Mouse (Mus musculus): Measurements from ENCODE around the gene Gsg1l. TPM values are rescaled to one million over a fixed set of nuclear protein-coding genes. Genes with fewer than 3 reads are reported as not detected.

Gsg1l gene
- polyA plus RNA-seq, 1 experiment from 2014 or later = 7.7 TPM

- H3K9me3 ChIP-seq (replicated peaks) = no peaks in the 10 kb centered on the region
- peak overlapping the region; percentile 89 for H3K4me2 ChIP-seq
- H3K27me3 ChIP-seq = peaks cover 58% of the 10 kb centered on the region
- 1% methylated on average over 72 of the region's 80 CpGs for WGBS
- peaks cover 44% of the 10 kb centered on the region for H3K4me1 ChIP-seq (replicated peaks)
- no peaks in the 10 kb centered on the region for H3K36me3 ChIP-seq
- ATAC-seq (replicated peaks; ENCODE audit: insufficient number of reproducible peaks, insufficient read depth, low FRiP score, low read depth) = peak; percentile 18
- H3K27ac ChIP-seq = peak overlapping the region; percentile 18; the same call in 1 of the 2 replicates
- peak overlapping the region; percentile 60 for H3K4me3 ChIP-seq
- H3K9ac ChIP-seq = peak overlapping the region; percentile 62
These were observed 405 bp downstream of the Gsg1l start for GRCm38 (mm10) chr7:126081727-126082285.

- Histone ChIP-seq H3K36me3 (no peaks in the 10 kb centered on the region), H3K4me1 (replicated peaks) (peaks cover 37% of the 10 kb centered on the region), H3K9me3 (replicated peaks) (no peaks in the 10 kb centered on the region), H3K9ac (peak overlapping the region; percentile 62), H3K27ac (no peak overlapping the region), H3K27me3 (peaks cover 58% of the 10 kb centered on the region), H3K4me3 (peak overlapping the region; percentile 60), H3K4me2 (peak overlapping the region; percentile 89)
- ATAC-seq (replicated peaks; ENCODE audit: insufficient number of reproducible peaks, insufficient read depth, low FRiP score, low read depth) = no peak
- WGBS = 21% methylated on average over 16 of the region's 16 CpGs
These were observed 1.1 kb downstream of the Gsg1l start for GRCm38 (mm10) chr7:126080949-126081654.

- Histone ChIP-seq H3K4me2 (no peak overlapping the region), H3K27ac (no peak overlapping the region), H3K9ac (no peak overlapping the region), H3K4me1 (replicated peaks) (peaks cover 9% of the 10 kb centered on the region), H3K9me3 (replicated peaks) (no peaks in the 10 kb centered on the region), H3K4me3 (no peak overlapping the region), H3K36me3 (no peaks in the 10 kb centered on the region), H3K27me3 (peaks cover 30% of the 10 kb centered on the region)
- WGBS = 82% methylated on average over 1 of the region's 1 CpGs
- ATAC-seq (replicated peaks; ENCODE audit: insufficient number of reproducible peaks, insufficient read depth, low FRiP score, low read depth) = no peak
These were observed 5.3 kb downstream of the Gsg1l start for GRCm38 (mm10) chr7:126076935-126077334.

GRCm38 (mm10) chr7:126075058-126075457, 7.2 kb downstream of the Gsg1l start:
- ATAC-seq (replicated peaks; ENCODE audit: insufficient number of reproducible peaks, insufficient read depth, low FRiP score, low read depth) = no peak
- H3K4me3 ChIP-seq = no peak overlapping the region
- H3K9ac ChIP-seq = no peak overlapping the region
- H3K36me3 ChIP-seq = no peaks in the 10 kb centered on the region; the same call in 1 of the 2 replicates
- H3K4me2 ChIP-seq = no peak overlapping the region
- peaks cover 11% of the 10 kb centered on the region for H3K27me3 ChIP-seq
- 0 out of 2 replicates have a peak, but pooled peaks cover 2% of the 10 kb centered on the region for H3K4me1 ChIP-seq (replicated peaks)
- no peaks in the 10 kb centered on the region for H3K9me3 ChIP-seq (replicated peaks)
- 53% methylated on average over 9 of the region's 9 CpGs for WGBS
- no peak overlapping the region for H3K27ac ChIP-seq

GRCm38 (mm10) chr7:126070321-126070720, 11.9 kb downstream of the Gsg1l start:
- no peak overlapping the region for H3K4me2 ChIP-seq
- no peak overlapping the region for H3K27ac ChIP-seq
- WGBS = 95% methylated on average over 4 of the region's 4 CpGs

GRCm38 (mm10) chr7:126066777-126067176, 15.4 kb downstream of the Gsg1l start:
- Histone ChIP-seq H3K4me2 (no peak overlapping the region), H3K9ac (no peak overlapping the region), H3K27ac (peak overlapping the region; percentile 6; the same call in 1 of the 2 replicates), H3K4me3 (no peak overlapping the region), H3K4me1 (replicated peaks) (peaks cover 14% of the 10 kb centered on the region), H3K27me3 (no peaks in the 10 kb centered on the region), H3K36me3 (no peaks in the 10 kb centered on the region; the same call in 1 of the 2 replicates), H3K9me3 (replicated peaks) (no peaks in the 10 kb centered on the region)
- 45% methylated on average over 14 of the region's 14 CpGs for WGBS
- ATAC-seq (replicated peaks; ENCODE audit: insufficient number of reproducible peaks, insufficient read depth, low FRiP score, low read depth) = 0 out of 2 replicates have a peak, but pooled peaks have one; percentile 52

More at GRCm38 (mm10) chr7:126070321-126070720, 11.9 kb downstream of the Gsg1l start:
- Histone ChIP-seq H3K27me3 (no peaks in the 10 kb centered on the region), H3K9ac (no peak overlapping the region), H3K36me3 (no peaks in the 10 kb centered on the region; the same call in 1 of the 2 replicates), H3K4me1 (replicated peaks) (peaks cover 13% of the 10 kb centered on the region), H3K4me3 (no peak overlapping the region), H3K9me3 (replicated peaks) (no peaks in the 10 kb centered on the region)
- ATAC-seq (replicated peaks; ENCODE audit: insufficient number of reproducible peaks, insufficient read depth, low FRiP score, low read depth) = no peak

- H3K9ac ChIP-seq = no peak overlapping the region
- no peaks in the 10 kb centered on the region for H3K9me3 ChIP-seq (replicated peaks)
- no peak for ATAC-seq (replicated peaks; ENCODE audit: insufficient number of reproducible peaks, insufficient read depth, low FRiP score, low read depth)
- H3K4me1 ChIP-seq (replicated peaks) = peaks cover 14% of the 10 kb centered on the region
- H3K27me3 ChIP-seq = no peaks in the 10 kb centered on the region; the same call in 1 of the 2 replicates
- H3K4me2 ChIP-seq = no peak overlapping the region
- H3K4me3 ChIP-seq = no peak overlapping the region
- no peak overlapping the region for H3K27ac ChIP-seq
- WGBS = 50% methylated on average over 5 of the region's 5 CpGs
- H3K36me3 ChIP-seq = no peaks in the 10 kb centered on the region; the same call in 1 of the 2 replicates
These were observed 16.9 kb downstream of the Gsg1l start for GRCm38 (mm10) chr7:126065243-126065876.

- WGBS = 84% methylated on average over 4 of the region's 4 CpGs
- peaks cover 23% of the 10 kb centered on the region for H3K4me1 ChIP-seq (replicated peaks)
- H3K27me3 ChIP-seq = no peaks in the 10 kb centered on the region; the same call in 1 of the 2 replicates
- H3K4me2 ChIP-seq = no peak overlapping the region
- H3K9me3 ChIP-seq (replicated peaks) = no peaks in the 10 kb centered on the region
- H3K9ac ChIP-seq = no peak overlapping the region
- no peak for ATAC-seq (replicated peaks; ENCODE audit: insufficient number of reproducible peaks, insufficient read depth, low FRiP score, low read depth)
- no peak overlapping the region for H3K4me3 ChIP-seq
- no peak overlapping the region for H3K27ac ChIP-seq
- H3K36me3 ChIP-seq = no peaks in the 10 kb centered on the region
These were observed 20.0 kb downstream of the Gsg1l start for GRCm38 (mm10) chr7:126062228-126062627.

- ATAC-seq (replicated peaks; ENCODE audit: insufficient number of reproducible peaks, insufficient read depth, low FRiP score, low read depth) = no peak
- no peak overlapping the region for H3K4me2 ChIP-seq
- H3K4me1 ChIP-seq (replicated peaks) = peaks cover 21% of the 10 kb centered on the region
- no peak overlapping the region for H3K9ac ChIP-seq
- 55% methylated on average over 7 of the region's 7 CpGs for WGBS
- H3K9me3 ChIP-seq (replicated peaks) = no peaks in the 10 kb centered on the region
- no peak overlapping the region for H3K4me3 ChIP-seq
- H3K27me3 ChIP-seq = peaks cover 10% of the 10 kb centered on the region; the same call in 1 of the 2 replicates
- no peaks in the 10 kb centered on the region for H3K36me3 ChIP-seq
- no peak overlapping the region for H3K27ac ChIP-seq
These were observed 23.3 kb downstream of the Gsg1l start for GRCm38 (mm10) chr7:126058918-126059317.

- Histone ChIP-seq H3K4me3 (no peak overlapping the region), H3K9me3 (replicated peaks) (no peaks in the 10 kb centered on the region), H3K36me3 (no peaks in the 10 kb centered on the region), H3K4me2 (no peak overlapping the region), H3K4me1 (replicated peaks) (peaks cover 27% of the 10 kb centered on the region), H3K27ac (no peak overlapping the region), H3K9ac (no peak overlapping the region), H3K27me3 (peaks cover 13% of the 10 kb centered on the region; the same call in 1 of the 2 replicates)
- ATAC-seq (replicated peaks; ENCODE audit: insufficient number of reproducible peaks, insufficient read depth, low FRiP score, low read depth) = no peak
- WGBS = 46% methylated on average over 10 of the region's 10 CpGs
These were observed 24.8 kb downstream of the Gsg1l start for GRCm38 (mm10) chr7:126057332-126057914.

GRCm38 (mm10) chr7:126054574-126054973, 27.6 kb downstream of the Gsg1l start:
- Histone ChIP-seq H3K4me3 (no peak overlapping the region), H3K4me2 (no peak overlapping the region), H3K9me3 (replicated peaks) (no peaks in the 10 kb centered on the region), H3K9ac (no peak overlapping the region), H3K4me1 (replicated peaks) (peaks cover 28% of the 10 kb centered on the region), H3K36me3 (no peaks in the 10 kb centered on the region), H3K27me3 (peaks cover 20% of the 10 kb centered on the region; the same call in 1 of the 2 replicates), H3K27ac (no peak overlapping the region)
- ATAC-seq (replicated peaks; ENCODE audit: insufficient number of reproducible peaks, insufficient read depth, low FRiP score, low read depth) = no peak
- 51% methylated on average over 6 of the region's 6 CpGs for WGBS

All from heart, embryonic 15.5 days (tissue).